Mouse (Mus musculus) MEL (cell line): Measurements from ENCODE around the gene Traf3.
A peak's percentile ranks its signal among the peaks of the same experiment; 100 is the strongest.

Source experiments
- CHD2 ChIP-seq: IDR thresholded peaks from 2 replicates; pipeline ENCODE4 v1.6.1; 2011; ENCODE audit warnings: low read length, improper control_type of control experiment
- CTCF ChIP-seq, 3 experiments: IDR thresholded peaks in 2 of 3; conservative IDR thresholded peaks in 1 of 3; 2 replicates each; pipeline ENCODE4 v1.5.1; 2011 to 2012; ENCODE audit warnings: low read length in 3 of 3, low read depth in 2 of 3, mild to moderate bottlenecking in 2 of 3, improper control_type of control experiment in 1 of 3, inconsistent platforms in 1 of 3, mixed read lengths in 1 of 3, moderate library complexity in 1 of 3; ENCODE audit not compliant: control insufficient read depth in 1 of 3, insufficient read depth in 1 of 3, poor library complexity in 1 of 3, severe bottlenecking in 1 of 3
- ELF1 ChIP-seq: IDR thresholded peaks from 2 replicates; pipeline ENCODE4 v1.6.1; 2014; ENCODE audit warnings: low read depth, mild to moderate bottlenecking, inconsistent platforms, low read length, improper control_type of control experiment, moderate library complexity
- EP300 ChIP-seq, 2 experiments: IDR thresholded peaks; 2 replicates each; pipeline ENCODE4 v1.6.1; 2011; ENCODE audit warnings: improper control_type of control experiment in 2 of 2, low read length in 2 of 2, low read depth in 1 of 2, mild to moderate bottlenecking in 1 of 2
- HCFC1 ChIP-seq: IDR thresholded peaks from 2 replicates; pipeline ENCODE4 v1.6.1; 2012; ENCODE audit warnings: low read depth, mild to moderate bottlenecking, inconsistent platforms, low read length, improper control_type of control experiment, moderate library complexity
- MAX ChIP-seq: IDR thresholded peaks from 2 replicates; pipeline ENCODE4 v1.6.1; 2011; ENCODE audit warnings: low read length, improper control_type of control experiment
- POLR2A ChIP-seq, 2 experiments: IDR thresholded peaks; 2 replicates each; pipeline ENCODE4 v1.6.1; 2011 to 2012; ENCODE audit warnings: low read length in 2 of 2, mild to moderate bottlenecking in 2 of 2, control low read depth in 1 of 2, improper control_type of control experiment in 1 of 2, low read depth in 1 of 2, moderate library complexity in 1 of 2; ENCODE audit not compliant: control insufficient read depth in 1 of 2, insufficient read depth in 1 of 2, poor library complexity in 1 of 2
- POLR2AphosphoS2 ChIP-seq: IDR thresholded peaks from 2 replicates; pipeline ENCODE4 v1.6.1; 2011; ENCODE audit warnings: low read length, improper control_type of control experiment
- SIN3A ChIP-seq: IDR thresholded peaks from 2 replicates; pipeline ENCODE4 v1.6.1; 2012; ENCODE audit warnings: low read length, improper control_type of control experiment, inconsistent platforms
- TCF12 ChIP-seq: IDR thresholded peaks from 2 replicates; pipeline ENCODE4 v1.6.1; 2014; ENCODE audit warnings: low read depth, mild to moderate bottlenecking, inconsistent platforms, low read length, improper control_type of control experiment, moderate library complexity
- USF1 ChIP-seq: IDR thresholded peaks from 2 replicates; pipeline ENCODE4 v1.6.1; 2014; ENCODE audit warnings: low read depth, mild to moderate bottlenecking, inconsistent platforms, low read length, improper control_type of control experiment, moderate library complexity
- ZC3H11A ChIP-seq: IDR thresholded peaks from 2 replicates; pipeline ENCODE4 v1.6.1; 2012; ENCODE audit warnings: low read depth, mild to moderate bottlenecking, inconsistent platforms, low read length, improper control_type of control experiment
- ZMIZ1 ChIP-seq: IDR thresholded peaks from 2 replicates; pipeline ENCODE4 v1.6.1; 2012; ENCODE audit warnings: low read depth, mild to moderate bottlenecking, inconsistent platforms, low read length, improper control_type of control experiment, moderate library complexity
- ZNF384 ChIP-seq: IDR thresholded peaks from 2 replicates; pipeline ENCODE4 v1.6.1; 2012; ENCODE audit warnings: low read depth, mild to moderate bottlenecking, inconsistent platforms, low read length, improper control_type of control experiment

GRCm38 (mm10) chr12:111162312-111163061, 3.7 kb upstream of the Traf3 start:
- TF ChIP-seq CTCF (IDR thresholded peaks at IDR 0.05 in 2 of 3, conservative IDR thresholded peaks at IDR 0.05 in 1 of 3; ENCODE audit: control insufficient read depth in 1 of 3, insufficient read depth in 1 of 3, low read depth in 2 of 3, low read length in 3 of 3, poor library complexity in 1 of 3, severe bottlenecking in 1 of 3) (no peak), MAX (no peak), CHD2 (no peak), ELF1 (no peak), POLR2A (IDR thresholded peaks at IDR 0.05; ENCODE audit: control insufficient read depth in 1 of 2, insufficient read depth in 1 of 2, low read depth in 1 of 2, low read length in 2 of 2, poor library complexity in 1 of 2) (no peak), HCFC1 (no peak), EP300 (IDR thresholded peaks at IDR 0.05; ENCODE audit: low read depth in 1 of 2, low read length in 2 of 2) (no peak), POLR2AphosphoS2 (no peak), USF1 (no peak), ZNF384 (no peak), SIN3A (0 out of 2 replicates have a peak, but pooled peaks have one; percentile 30), TCF12 (no peak), ZC3H11A (no peak), ZMIZ1 (no peak)
